Mouse (Mus musculus) forebrain, embryonic 13.5 days (tissue): ENCODE measurements around the gene Dpp7. TPM values are rescaled to one million over a fixed set of nuclear protein-coding genes. Genes with fewer than 3 reads are reported as not detected.

ENCODE experiments used
- ATAC-seq: fragments of 200-750 bp; cut with Nextera tagmentation; 2 replicates; pipeline ENCODE4 v1.8.0; 2017
- H3K27ac ChIP-seq: fragments of 300-500 bp; sonication (generic); 2 replicates; pipeline ENCODE4 v1.5.1; 2015; ENCODE audit warnings: inconsistent platforms, mild to moderate bottlenecking, moderate library complexity
- H3K27me3 ChIP-seq: fragments of 300-500 bp; sonication (generic); 2 replicates; pipeline ENCODE4 v1.6.1; 2015; ENCODE audit warnings: mild to moderate bottlenecking, inconsistent platforms
- H3K36me3 ChIP-seq: fragments of 300-500 bp; sonication (generic); 2 replicates; pipeline ENCODE4 v1.6.1; 2015; ENCODE audit warnings: mild to moderate bottlenecking, inconsistent platforms; ENCODE audit not compliant: poor library complexity, severe bottlenecking
- H3K4me1 ChIP-seq: fragments of 300-500 bp; sonication (generic); 2 replicates; pipeline ENCODE4 v1.6.1; 2015; ENCODE audit warnings: inconsistent platforms
- H3K4me2 ChIP-seq: fragments of 300-500 bp; sonication (generic); 2 replicates; pipeline ENCODE4 v1.6.1; 2015; ENCODE audit warnings: inconsistent platforms, mild to moderate bottlenecking, moderate library complexity
- H3K4me3 ChIP-seq: fragments of 300-500 bp; sonication (generic); 2 replicates; pipeline ENCODE4 v1.5.1; 2015; ENCODE audit warnings: mild to moderate bottlenecking, inconsistent platforms
- H3K9ac ChIP-seq: fragments of 300-500 bp; sonication (generic); 2 replicates; pipeline ENCODE4 v1.6.1; 2015; ENCODE audit warnings: mild to moderate bottlenecking, inconsistent platforms
- H3K9me3 ChIP-seq: fragments of 300-500 bp; sonication (generic); replicated peaks from 2 replicates; pipeline ENCODE4 v1.6.1; 2016; ENCODE audit warnings: inconsistent platforms
- WGBS: fragments of 180-500 bp; shearing (Covaris S2); methylation state at CpG from one replicate; pipeline ENCODE4 v1.1.7; 2015; 5-methylcytosine and 5-hydroxymethylcytosine counted together
- polyA plus RNA-seq: library from polyadenylated mRNA; unstranded; fragments of >200 nt; fragmentation: Nextera tagmentation; extraction: Ambion mirVana; gene quantifications from 2 replicates; pipeline ENCODE4 v1.2.1, GENCODE M21; 2015

Gene Dpp7
- polyA plus RNA-seq = 22.8 and 23.3 TPM in 2 replicates

DNA sequence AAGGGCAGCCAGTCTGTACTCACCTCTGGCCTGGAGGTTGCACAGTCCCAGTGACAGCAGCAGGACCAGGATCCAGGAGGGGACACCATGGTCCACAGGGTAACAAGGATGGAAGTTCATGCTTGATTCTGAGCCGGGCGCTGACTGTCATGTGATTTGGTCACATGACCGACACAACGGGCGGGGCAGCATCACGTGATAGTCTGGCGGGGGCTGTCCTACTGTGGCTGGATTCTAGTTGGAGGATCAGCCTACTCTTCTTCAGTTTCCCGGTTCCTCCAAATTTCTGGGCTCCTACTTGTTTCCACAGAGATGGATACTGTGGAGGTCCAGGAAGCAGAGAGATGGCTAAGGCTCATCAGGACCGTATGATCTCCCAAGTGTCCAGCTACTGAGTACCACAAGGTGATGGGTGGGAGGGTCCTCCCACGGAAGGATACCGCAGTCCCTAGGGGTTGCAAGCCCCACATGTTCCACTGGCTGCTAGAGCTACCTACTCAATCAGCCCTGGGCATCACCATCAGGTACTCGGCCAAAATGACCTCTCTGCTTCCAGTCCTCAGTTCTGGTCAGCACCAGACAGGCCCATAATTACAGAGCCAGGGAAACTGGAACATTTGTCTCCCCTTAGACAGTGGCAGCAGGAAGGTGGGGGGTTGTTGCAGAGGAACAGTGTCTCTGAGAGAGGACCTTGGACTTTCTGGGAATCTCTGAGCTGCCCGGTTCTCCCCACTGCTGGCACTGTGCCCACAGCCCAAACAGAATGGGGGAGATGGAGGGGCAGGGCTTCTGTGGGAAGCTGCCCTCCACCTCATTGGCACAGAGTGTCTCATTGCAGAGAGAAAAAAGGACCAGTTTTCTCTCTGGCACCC, at the start of gene Dpp7:
TSS of gene Dpp7 (minus strand) at position 152 of the 872 bp plus-strand sequence.
- Histone ChIP-seq H3K4me1 (peaks cover 23% of the 10 kb centered on the region), H3K27ac (no peak within 1 kb of the TSS), H3K9me3 (no peaks in the 10 kb centered on the region), H3K9ac (peak within 1 kb of the TSS; percentile 75), H3K4me2 (peak within 1 kb of the TSS; percentile 79), H3K36me3 (peaks cover 29% of the 10 kb centered on the region), H3K27me3 (no peaks in the 10 kb centered on the region), H3K4me3 (peak within 1 kb of the TSS; percentile 60)
- ATAC-seq = peak; percentile 88
- WGBS = 5% methylated on average over 13 of the region's 13 CpGs

- Histone ChIP-seq H3K27ac (peak overlapping the region; percentile 94; the same call in 1 of the 2 replicates), H3K4me2 (peak overlapping the region; percentile 76), H3K9ac (peak overlapping the region; percentile 99), H3K4me1 (peaks cover 34% of the 10 kb centered on the region), H3K36me3 (peaks cover 31% of the 10 kb centered on the region), H3K27me3 (peaks cover 25% of the 10 kb centered on the region), H3K9me3 (no peaks in the 10 kb centered on the region), H3K4me3 (peak overlapping the region; percentile 98)
- 85% methylated on average over 4 of the region's 4 CpGs for WGBS
- ATAC-seq = no peak
Measured at GRCm38 (mm10) chr2:25403994-25404393, 47.8 kb upstream of the Dpp7 start.

- H3K27me3 ChIP-seq = peaks cover 34% of the 10 kb centered on the region
- peak overlapping the region; percentile 99 for H3K9ac ChIP-seq
- peak overlapping the region; percentile 76 for H3K4me2 ChIP-seq
- WGBS = under 1% methylated on average over 53 of the region's 54 CpGs
- H3K9me3 ChIP-seq = no peaks in the 10 kb centered on the region
- H3K27ac ChIP-seq = peak overlapping the region; percentile 94
- peaks cover 22% of the 10 kb centered on the region for H3K36me3 ChIP-seq
- H3K4me1 ChIP-seq = peaks cover 34% of the 10 kb centered on the region
- peak overlapping the region; percentile 98 for H3K4me3 ChIP-seq
- peak; percentile 84 for ATAC-seq
Measured at GRCm38 (mm10) chr2:25402972-25403601, 46.9 kb upstream of the Dpp7 start.

DNA sequence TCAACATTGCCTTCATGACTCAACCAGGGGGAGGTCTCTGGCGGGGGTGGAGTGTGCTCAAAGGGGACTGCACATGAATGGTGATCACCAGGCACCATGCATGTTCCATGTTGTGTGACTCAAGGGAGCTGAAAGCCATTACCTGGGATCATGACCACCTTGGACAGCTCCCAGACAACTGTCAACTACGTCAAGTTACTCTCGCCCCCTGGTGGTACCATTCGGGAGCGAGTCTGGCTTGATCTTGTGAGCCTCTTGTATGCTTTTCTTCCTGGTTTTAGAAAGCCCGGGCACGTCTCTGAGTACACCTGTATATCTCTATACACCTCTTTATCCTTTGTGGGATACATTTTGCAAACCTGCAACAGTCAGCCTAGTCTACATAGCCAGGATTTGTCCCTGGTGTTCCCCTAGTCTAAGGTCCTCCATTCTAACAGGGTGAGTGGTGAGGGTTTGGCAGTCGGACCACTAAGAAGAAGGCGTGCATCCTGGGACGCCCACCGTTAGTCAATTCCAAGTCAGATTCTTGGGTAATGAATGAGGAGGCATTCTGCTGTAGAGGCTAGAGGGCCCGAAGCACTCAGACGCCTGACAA, 46.3 kb upstream of the Dpp7 start:
- peak overlapping the region; percentile 94 for H3K27ac ChIP-seq
- WGBS = under 1% methylated on average over 13 of the region's 13 CpGs
- peak; percentile 25 for ATAC-seq

GRCm38 (mm10) chr2:25400764-25401163, 44.6 kb upstream of the Dpp7 start:
- peaks cover 57% of the 10 kb centered on the region for H3K27me3 ChIP-seq

More for the DNA sequence above, 46.3 kb upstream of the Dpp7 start:
- Histone ChIP-seq H3K4me2 (peak overlapping the region; percentile 76), H3K36me3 (peaks cover 16% of the 10 kb centered on the region), H3K4me3 (peak overlapping the region; percentile 98), H3K9me3 (no peaks in the 10 kb centered on the region), H3K27me3 (peaks cover 40% of the 10 kb centered on the region), H3K4me1 (peaks cover 34% of the 10 kb centered on the region), H3K9ac (peak overlapping the region; percentile 99)

GRCm38 (mm10) chr2:25400291-25400690, 44.1 kb upstream of the Dpp7 start:
- no peak for ATAC-seq
- 19% methylated on average over 16 of the region's 16 CpGs for WGBS
- H3K4me1 ChIP-seq = peaks cover 35% of the 10 kb centered on the region
- no peaks in the 10 kb centered on the region for H3K36me3 ChIP-seq
- H3K9ac ChIP-seq = peak overlapping the region; percentile 30
- peak overlapping the region; percentile 57 for H3K4me2 ChIP-seq
- peak overlapping the region; percentile 31 for H3K4me3 ChIP-seq
- peaks cover 62% of the 10 kb centered on the region for H3K27me3 ChIP-seq
- no peak overlapping the region for H3K27ac ChIP-seq
- no peaks in the 10 kb centered on the region; the same call in 1 of the 2 replicates for H3K9me3 ChIP-seq

More at GRCm38 (mm10) chr2:25400764-25401163, 44.6 kb upstream of the Dpp7 start:
- H3K4me2 ChIP-seq = peak overlapping the region; percentile 57
- H3K4me3 ChIP-seq = peak overlapping the region; percentile 31
- H3K27ac ChIP-seq = no peak overlapping the region
- H3K36me3 ChIP-seq = 0 out of 2 replicates have a peak, but pooled peaks cover 3% of the 10 kb centered on the region
- peaks cover 32% of the 10 kb centered on the region for H3K4me1 ChIP-seq
- H3K9ac ChIP-seq = peak overlapping the region; percentile 30
- no peak for ATAC-seq
- 2% methylated on average over 17 of the region's 17 CpGs for WGBS
- H3K9me3 ChIP-seq = no peaks in the 10 kb centered on the region; the same call in 1 of the 2 replicates

DNA sequence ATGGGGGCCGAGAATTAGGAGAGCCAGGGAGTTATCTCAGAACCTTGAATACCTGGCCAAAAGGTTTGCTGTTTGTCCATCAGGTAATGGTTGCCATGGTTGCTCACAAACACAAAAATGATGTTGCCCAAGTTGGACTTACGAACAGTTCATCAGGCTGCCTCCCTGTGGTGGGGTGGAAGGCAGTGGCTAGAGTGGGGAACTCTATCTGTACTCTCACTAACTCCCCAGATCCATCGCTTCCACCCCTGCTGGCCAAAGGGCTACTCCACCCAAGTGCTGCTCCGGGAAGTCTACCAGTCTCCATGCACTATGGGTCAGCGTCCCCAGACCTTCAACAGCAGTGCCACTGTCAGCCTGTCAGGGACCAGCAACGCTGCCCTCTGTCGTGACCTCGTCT, 42.9 kb upstream of the Dpp7 start, which contains the start of gene Npdc1:
TSS of gene Npdc1 (plus strand) at position 301 of the 400 bp plus-strand sequence.
- H3K27ac ChIP-seq = no peak within 1 kb of the TSS
- ATAC-seq = no peak
- H3K36me3 ChIP-seq = no peaks in the 10 kb centered on the region
- no peaks in the 10 kb centered on the region; the same call in 1 of the 2 replicates for H3K9me3 ChIP-seq
- 67% methylated on average over 8 of the region's 8 CpGs for WGBS
- peaks cover 74% of the 10 kb centered on the region for H3K27me3 ChIP-seq
- peak within 1 kb of the TSS; percentile 31; the same call in 1 of the 2 replicates for H3K4me3 ChIP-seq
- H3K4me2 ChIP-seq = no peak within 1 kb of the TSS
- peaks cover 39% of the 10 kb centered on the region for H3K4me1 ChIP-seq
- H3K9ac ChIP-seq = no peak within 1 kb of the TSS

- no peak for ATAC-seq
- Histone ChIP-seq H3K27ac (no peak overlapping the region), H3K4me3 (no peak overlapping the region), H3K9ac (no peak overlapping the region), H3K4me1 (peaks cover 35% of the 10 kb centered on the region), H3K36me3 (no peaks in the 10 kb centered on the region), H3K4me2 (no peak overlapping the region), H3K27me3 (peaks cover 77% of the 10 kb centered on the region), H3K9me3 (no peaks in the 10 kb centered on the region; the same call in 1 of the 2 replicates)
- 93% methylated on average over 7 of the region's 7 CpGs for WGBS
Measured at GRCm38 (mm10) chr2:25398065-25398464, 41.9 kb upstream of the Dpp7 start.

DNA sequence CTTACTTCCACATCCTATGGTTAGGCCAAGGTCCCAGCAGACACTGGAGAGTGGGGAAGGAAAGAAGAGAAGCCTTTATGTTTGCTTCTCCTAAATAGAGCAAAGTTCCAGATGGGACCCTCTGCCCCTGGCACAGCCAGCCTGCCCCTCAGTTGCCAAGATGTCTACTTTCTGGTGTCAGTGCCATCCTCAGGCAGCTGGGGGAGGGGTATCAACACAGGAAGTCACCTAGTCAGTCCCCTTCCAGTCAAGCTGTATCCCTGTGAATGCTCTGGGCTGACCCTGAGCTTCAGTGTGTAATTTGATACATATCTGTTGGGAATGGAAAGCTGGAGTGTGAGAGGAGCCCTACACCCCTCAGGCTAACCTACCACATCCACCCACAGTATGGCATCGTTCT, 40.9 kb upstream of the Dpp7 start:
- no peak for ATAC-seq
- no peak overlapping the region for H3K4me3 ChIP-seq
- 74% methylated on average over 1 of the region's 1 CpGs for WGBS
- H3K27me3 ChIP-seq = peaks cover 79% of the 10 kb centered on the region
- no peaks in the 10 kb centered on the region for H3K36me3 ChIP-seq
- H3K4me2 ChIP-seq = no peak overlapping the region
- H3K27ac ChIP-seq = no peak overlapping the region
- H3K9me3 ChIP-seq = no peaks in the 10 kb centered on the region; the same call in 1 of the 2 replicates
- peaks cover 30% of the 10 kb centered on the region for H3K4me1 ChIP-seq
- H3K9ac ChIP-seq = no peak overlapping the region

DNA sequence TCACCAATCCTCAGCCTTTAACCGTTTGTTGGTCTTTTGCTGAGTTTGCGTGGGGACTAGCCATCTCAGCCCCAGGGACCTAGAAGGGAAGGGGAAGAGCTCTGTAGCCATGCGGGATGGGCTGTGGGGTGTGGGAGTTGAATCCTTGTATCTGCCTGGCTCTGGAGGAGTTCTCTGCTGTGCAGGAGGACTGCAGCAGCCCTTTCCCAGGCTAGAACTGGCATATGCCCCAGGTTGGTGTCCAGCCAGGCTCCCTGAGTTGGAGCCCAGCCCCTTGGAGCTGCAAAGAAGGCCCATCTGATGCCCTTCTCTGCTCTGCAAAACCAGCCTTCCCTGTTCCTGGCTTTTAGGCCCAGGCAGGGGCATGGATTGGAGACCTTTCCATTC, 40.4 kb upstream of the Dpp7 start:
- H3K36me3 ChIP-seq = no peaks in the 10 kb centered on the region
- WGBS = 22% methylated on average over 3 of the region's 3 CpGs
- no peak overlapping the region for H3K4me3 ChIP-seq
- H3K9me3 ChIP-seq = no peaks in the 10 kb centered on the region; the same call in 1 of the 2 replicates
- no peak overlapping the region for H3K9ac ChIP-seq
- peaks cover 30% of the 10 kb centered on the region for H3K4me1 ChIP-seq
- H3K27ac ChIP-seq = no peak overlapping the region
- ATAC-seq = no peak
- H3K4me2 ChIP-seq = peak overlapping the region; percentile 61; the same call in 1 of the 2 replicates
- H3K27me3 ChIP-seq = peaks cover 79% of the 10 kb centered on the region

- Histone ChIP-seq H3K4me2 (peak within 1 kb of the TSS; percentile 61), H3K9ac (peak within 1 kb of the TSS; percentile 41), H3K27me3 (peaks cover 74% of the 10 kb centered on the region), H3K27ac (no peak within 1 kb of the TSS), H3K4me1 (peaks cover 30% of the 10 kb centered on the region), H3K36me3 (no peaks in the 10 kb centered on the region), H3K4me3 (peak within 1 kb of the TSS; percentile 35), H3K9me3 (no peaks in the 10 kb centered on the region; the same call in 1 of the 2 replicates)
- ATAC-seq = 0 out of 2 replicates have a peak, but pooled peaks have one; percentile 27
- WGBS = 2% methylated on average over 57 of the region's 57 CpGs
Measured at GRCm38 (mm10) chr2:25395721-25396596, 39.8 kb upstream of the Dpp7 start, which contains the start of gene Entpd2. Gene Entpd2 (plus strand): TSS chr2:25395874.
